Mouse (Mus musculus) stomach, embryonic 14.5 days (tissue): Measurements from ENCODE around the gene Engase. TPM values are rescaled to one million over a fixed set of nuclear protein-coding genes. Genes with fewer than 3 reads are reported as not detected.

Experiments
- ATAC-seq: fragments of 200-750 bp; cut with Nextera tagmentation; 2 replicates; pipeline ENCODE4 v1.8.0; 2017; ENCODE audit warnings: low read depth, moderate TSS enrichment; ENCODE audit not compliant: insufficient number of reproducible peaks, insufficient read depth, low FRiP score
- H3K27ac ChIP-seq: fragments of 300-500 bp; sonication (generic); 2 replicates; pipeline ENCODE4 v1.5.1; 2014; ENCODE audit warnings: mild to moderate bottlenecking, low read length, moderate library complexity, mixed read lengths
- H3K27me3 ChIP-seq: fragments of 300-500 bp; sonication (generic); 2 replicates; pipeline ENCODE4 v1.6.1; 2014; ENCODE audit warnings: low read length, control low read depth, mixed read lengths; ENCODE audit not compliant: control insufficient read depth, insufficient read depth
- H3K36me3 ChIP-seq: fragments of 300-500 bp; sonication (generic); 2 replicates; pipeline ENCODE4 v1.6.1; 2014; ENCODE audit warnings: mild to moderate bottlenecking, control low read depth, low read length, moderate library complexity, mixed read lengths; ENCODE audit not compliant: control insufficient read depth, insufficient read depth
- H3K4me1 ChIP-seq: fragments of 300-500 bp; sonication (generic); 2 replicates; pipeline ENCODE4 v1.6.1; 2014; ENCODE audit warnings: low read length, control low read depth, mixed read lengths; ENCODE audit not compliant: control insufficient read depth, insufficient read depth
- H3K4me2 ChIP-seq: fragments of 300-500 bp; sonication (generic); replicated peaks from 2 replicates; pipeline ENCODE4 v1.6.1; 2014; ENCODE audit warnings: low read depth, low read length, control low read depth
- H3K4me3 ChIP-seq: fragments of 300-500 bp; sonication (generic); 2 replicates; pipeline ENCODE4 v1.5.1; 2014; ENCODE audit warnings: low read depth, low read length, control low read depth
- H3K9ac ChIP-seq: fragments of 300-500 bp; sonication (generic); replicated peaks from 2 replicates; pipeline ENCODE4 v1.6.1; 2014; ENCODE audit warnings: low read depth, mild to moderate bottlenecking, control low read depth, low read length, moderate library complexity, mixed read lengths
- H3K9me3 ChIP-seq: fragments of 300-500 bp; sonication (generic); 2 replicates; pipeline ENCODE4 v1.6.1; 2016; ENCODE audit warnings: low read depth, low read length, control low read depth; ENCODE audit not compliant: control insufficient read depth
- WGBS: fragments of 180-500 bp; shearing (Covaris S2); extraction: QIAGEN DNeasy Blood & Tissue Kit; methylation state at CpG from one replicate; pipeline ENCODE4 v1.1.7; 2014; 5-methylcytosine and 5-hydroxymethylcytosine counted together
- polyA plus RNA-seq: library from polyadenylated mRNA; unstranded; fragments of >200 nt; fragmentation: Nextera tagmentation; extraction: Ambion mirVana; gene quantifications from 2 replicates; pipeline ENCODE4 v1.2.1, GENCODE M21; 2014

Gene Engase
- polyA plus RNA-seq, 1 experiment from 2014 or later: 7.0 TPM

- Histone ChIP-seq H3K4me1 (peaks cover 46% of the 10 kb centered on the region), H3K27ac (peak overlapping the region; percentile 46; the same call in 1 of the 2 replicates), H3K9ac (peak overlapping the region; percentile 14; the same call in 1 of the 2 replicates), H3K4me3 (peak overlapping the region; percentile 10; the same call in 1 of the 2 replicates), H3K27me3 (no peaks in the 10 kb centered on the region), H3K9me3 (no peaks in the 10 kb centered on the region), H3K4me2 (peak overlapping the region; percentile 41), H3K36me3 (no peaks in the 10 kb centered on the region)
- no peak for ATAC-seq
- 43% methylated on average over 10 of the region's 10 CpGs for WGBS
Measured at GRCm38 (mm10) chr11:118433398-118433868, 43.2 kb upstream of the Engase start.

GRCm38 (mm10) chr11:118434093-118434492, 42.5 kb upstream of the Engase start:
- H3K4me3 ChIP-seq: peak overlapping the region; percentile 10
- H3K27ac ChIP-seq: peak overlapping the region; percentile 46; the same call in 1 of the 2 replicates
- H3K36me3 ChIP-seq: no peaks in the 10 kb centered on the region
- H3K27me3 ChIP-seq: no peaks in the 10 kb centered on the region
- WGBS: 36% methylated on average over 13 of the region's 13 CpGs
- peaks cover 47% of the 10 kb centered on the region for H3K4me1 ChIP-seq
- H3K9ac ChIP-seq: peak overlapping the region; percentile 14; the same call in 1 of the 2 replicates
- H3K4me2 ChIP-seq: peak overlapping the region; percentile 41
- no peak for ATAC-seq
- no peaks in the 10 kb centered on the region for H3K9me3 ChIP-seq

GRCm38 (mm10) chr11:118436471-118436935, 40.1 kb upstream of the Engase start:
- no peak overlapping the region for H3K27ac ChIP-seq
- WGBS: 47% methylated on average over 6 of the region's 6 CpGs
- H3K9me3 ChIP-seq: no peaks in the 10 kb centered on the region
- no peak overlapping the region for H3K9ac ChIP-seq
- H3K4me3 ChIP-seq: no peak overlapping the region
- ATAC-seq: no peak
- no peak overlapping the region for H3K4me2 ChIP-seq
- no peaks in the 10 kb centered on the region for H3K36me3 ChIP-seq
- H3K4me1 ChIP-seq: peaks cover 34% of the 10 kb centered on the region
- H3K27me3 ChIP-seq: no peaks in the 10 kb centered on the region

GRCm38 (mm10) chr11:118438665-118439414, 37.8 kb upstream of the Engase start:
- no peak overlapping the region for H3K4me3 ChIP-seq
- no peak overlapping the region for H3K27ac ChIP-seq
- 33% methylated on average over 11 of the region's 11 CpGs for WGBS
- no peaks in the 10 kb centered on the region for H3K36me3 ChIP-seq
- peaks cover 16% of the 10 kb centered on the region for H3K4me1 ChIP-seq
- no peak for ATAC-seq
- H3K9ac ChIP-seq: no peak overlapping the region
- no peaks in the 10 kb centered on the region for H3K27me3 ChIP-seq
- no peaks in the 10 kb centered on the region for H3K9me3 ChIP-seq
- H3K4me2 ChIP-seq: no peak overlapping the region

- H3K9me3 ChIP-seq: no peaks in the 10 kb centered on the region
- H3K4me2 ChIP-seq: no peak overlapping the region
- H3K4me3 ChIP-seq: no peak overlapping the region
- H3K9ac ChIP-seq: no peak overlapping the region
- no peaks in the 10 kb centered on the region for H3K36me3 ChIP-seq
- H3K27ac ChIP-seq: no peak overlapping the region
- 65% methylated on average over 13 of the region's 13 CpGs for WGBS
- ATAC-seq: 0 out of 2 replicates have a peak, but pooled peaks have one; percentile 26
- peaks cover 10% of the 10 kb centered on the region for H3K4me1 ChIP-seq
- H3K27me3 ChIP-seq: no peaks in the 10 kb centered on the region
Measured at GRCm38 (mm10) chr11:118442691-118443090, 33.9 kb upstream of the Engase start.

- H3K27ac ChIP-seq: no peak overlapping the region
- H3K9me3 ChIP-seq: no peaks in the 10 kb centered on the region
- H3K4me2 ChIP-seq: no peak overlapping the region
- H3K4me3 ChIP-seq: no peak overlapping the region
- peaks cover 8% of the 10 kb centered on the region for H3K4me1 ChIP-seq
- no peaks in the 10 kb centered on the region for H3K27me3 ChIP-seq
- H3K9ac ChIP-seq: no peak overlapping the region
- 33% methylated on average over 11 of the region's 11 CpGs for WGBS
- H3K36me3 ChIP-seq: no peaks in the 10 kb centered on the region
- ATAC-seq: 0 out of 2 replicates have a peak, but pooled peaks have one; percentile 49
Measured at GRCm38 (mm10) chr11:118443201-118443970, 33.2 kb upstream of the Engase start.

- Histone ChIP-seq H3K4me1 (no peaks in the 10 kb centered on the region), H3K4me2 (no peak overlapping the region), H3K9ac (no peak overlapping the region), H3K36me3 (no peaks in the 10 kb centered on the region), H3K27me3 (no peaks in the 10 kb centered on the region), H3K27ac (no peak overlapping the region), H3K4me3 (no peak overlapping the region), H3K9me3 (no peaks in the 10 kb centered on the region)
- ATAC-seq: peak; percentile 66; the same call in 1 of the 2 replicates
- WGBS: 14% methylated on average over 3 of the region's 3 CpGs
Measured at GRCm38 (mm10) chr11:118445843-118446242, 30.8 kb upstream of the Engase start.

GRCm38 (mm10) chr11:118447346-118447745, 29.3 kb upstream of the Engase start:
- Histone ChIP-seq H3K27me3 (no peaks in the 10 kb centered on the region), H3K27ac (no peak overlapping the region), H3K4me3 (no peak overlapping the region), H3K4me2 (no peak overlapping the region), H3K4me1 (no peaks in the 10 kb centered on the region), H3K36me3 (no peaks in the 10 kb centered on the region), H3K9me3 (no peaks in the 10 kb centered on the region), H3K9ac (no peak overlapping the region)
- WGBS: 49% methylated on average over 4 of the region's 4 CpGs
- no peak for ATAC-seq
